Mouse (Mus musculus) ES-E14 (cell line): Measurements from ENCODE around the gene Cited4.
A peak's percentile ranks its signal among the peaks of the same experiment; 100 is the strongest.

ENCODE experiments used
- CHD2 ChIP-seq: IDR thresholded peaks from 2 replicates; pipeline ENCODE4 v1.6.1; 2014; ENCODE audit warnings: mild to moderate bottlenecking, low read depth, low read length, inconsistent platforms
- MAFK ChIP-seq: IDR thresholded peaks from 2 replicates; pipeline ENCODE4 v1.6.1; 2014; ENCODE audit warnings: mild to moderate bottlenecking, low read depth, low read length, inconsistent platforms; ENCODE audit not compliant: insufficient read depth
- ZC3H11A ChIP-seq: IDR thresholded peaks from 2 replicates; pipeline ENCODE4 v1.6.1; 2012; ENCODE audit warnings: low read depth, mild to moderate bottlenecking, inconsistent platforms, low read length, borderline replicate concordance
- ZNF384 ChIP-seq: IDR thresholded peaks from 2 replicates; pipeline ENCODE4 v1.6.1; 2012; ENCODE audit warnings: low read depth, low read length, inconsistent platforms

DNA sequence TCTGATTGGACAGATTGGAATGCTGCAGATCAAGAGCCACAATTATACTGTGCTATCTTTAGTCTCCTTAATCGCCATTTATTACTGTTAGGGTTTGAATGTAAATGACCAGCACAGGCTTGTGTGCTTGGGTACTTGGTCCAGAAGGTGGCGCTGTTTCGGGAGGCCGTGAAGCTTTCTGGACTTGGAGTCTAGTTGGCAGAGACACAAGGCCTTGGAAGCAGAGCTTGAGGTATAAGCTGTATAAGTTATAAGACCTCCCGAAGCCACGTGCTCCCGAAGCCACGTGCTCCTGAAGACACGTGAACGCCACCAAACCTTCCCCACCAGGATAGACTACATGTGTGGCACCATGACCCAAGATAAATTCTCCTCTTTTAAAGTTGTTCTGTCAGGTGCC is 26.3 kb downstream of the Cited4 start:
- TF ChIP-seq ZC3H11A (0 out of 2 replicates have a peak, but pooled peaks have one; percentile 36), ZNF384 (no peak), MAFK (no peak), CHD2 (no peak)
